Mouse (Mus musculus) stomach, postnatal 0 days (tissue): ENCODE data around the gene Fbxl13.

Experiments used
- CTCF ChIP-seq: IDR thresholded peaks from 2 replicates; pipeline ENCODE4 v1.5.1; 2016; ENCODE audit warnings: antibody characterized with exemption, low read depth, mild to moderate bottlenecking, moderate library complexity
- EP300 ChIP-seq: optimal IDR thresholded peaks from 2 replicates; pipeline ENCODE3; 2016; ENCODE audit warnings: antibody characterized with exemption

DNA sequence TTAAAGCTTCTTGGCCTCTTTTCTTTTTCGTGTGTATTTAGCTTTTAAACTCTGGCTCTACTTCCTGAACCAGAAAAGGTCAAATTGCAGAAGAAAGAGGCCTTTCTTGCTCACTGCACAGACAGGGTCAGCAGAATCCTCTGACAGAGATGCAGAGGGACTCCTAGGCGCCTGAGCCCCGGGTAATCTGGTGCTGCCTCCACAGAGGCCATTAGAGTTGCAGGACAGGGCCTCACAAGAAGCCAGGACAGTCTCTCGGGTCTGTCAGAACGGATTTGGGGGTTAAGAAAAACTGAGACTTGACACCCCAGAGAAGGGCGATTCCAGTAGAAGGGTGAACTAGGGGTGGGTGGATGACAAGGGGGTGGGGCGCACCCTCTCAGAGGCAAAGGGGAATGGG lies 178.0 kb downstream of the Fbxl13 start:
- TF ChIP-seq CTCF: no peak
- no peak for TF ChIP-seq EP300
